Mouse (Mus musculus): ENCODE data around the gene Crebl2.

The Crebl2 gene

GRCm38 (mm10) chr6:134819741-134820140 is 10.2 kb upstream of the Crebl2 start:
- DNase-seq (ENCODE audit: extremely low read depth, low read depth, low spot score) = no peak

GRCm38 (mm10) chr6:134820411-134820810 is 9.5 kb upstream of the Crebl2 start:
- no peak for DNase-seq (ENCODE audit: extremely low read depth, low read depth, low spot score)

GRCm38 (mm10) chr6:134822844-134823243 is 7.1 kb upstream of the Crebl2 start:
- DNase-seq (ENCODE audit: extremely low read depth, low read depth, low spot score) = no peak

DNA sequence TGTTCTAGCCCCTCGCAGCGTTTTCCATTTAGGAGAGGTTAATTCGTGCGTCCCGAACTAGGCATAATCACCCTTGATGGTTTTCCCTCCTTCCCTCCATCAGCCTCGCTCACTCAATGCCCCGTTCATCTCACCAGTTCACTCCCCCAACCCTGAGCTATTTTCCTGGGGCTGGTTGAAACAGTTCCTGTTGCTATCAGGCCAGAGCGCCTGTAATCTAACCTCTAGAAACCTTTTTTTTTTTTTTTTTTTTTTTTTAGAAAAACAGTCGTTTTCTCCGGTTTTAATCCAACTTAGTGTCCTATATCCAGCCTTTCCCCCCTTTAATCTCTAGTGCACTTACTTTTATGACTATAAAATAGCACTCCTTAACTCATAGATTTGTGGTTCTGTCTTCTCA is 822 bp downstream of the Crebl2 start:
- DNase-seq (ENCODE audit: extremely low read depth, low read depth, low spot score) = no peak

DNA sequence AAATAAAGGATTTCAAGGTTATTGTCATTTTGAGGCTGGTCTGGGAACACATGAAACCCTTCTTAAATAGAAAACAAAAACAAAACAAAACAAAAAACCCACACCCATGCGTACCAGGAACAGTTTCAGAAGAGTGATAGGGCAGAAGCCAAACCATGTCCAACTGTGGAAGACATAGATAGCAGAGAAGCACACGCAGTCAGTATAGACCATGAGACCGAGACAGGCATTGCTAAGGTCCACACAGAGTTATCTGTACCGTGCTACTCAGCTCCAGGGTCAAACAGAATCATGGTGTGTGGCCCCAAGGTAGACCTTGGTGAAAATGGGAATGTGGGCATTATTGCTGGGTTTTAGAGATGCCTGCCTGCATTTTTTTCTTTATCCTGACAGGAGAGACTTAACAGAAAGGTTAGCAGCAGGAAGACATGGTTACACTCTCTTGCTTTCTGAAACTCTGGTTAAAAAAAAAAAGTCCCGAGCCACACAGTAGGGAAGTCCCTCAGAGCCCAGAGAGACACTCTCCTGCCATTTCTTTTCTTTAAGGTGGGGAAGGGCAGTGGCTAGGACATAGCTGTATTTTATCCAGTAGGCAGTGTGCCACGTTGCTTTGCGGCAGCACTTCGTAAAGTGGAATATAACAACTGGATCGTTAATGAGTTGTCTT is 4.8 kb downstream of the Crebl2 start:
- DNase-seq (ENCODE audit: extremely low read depth, low read depth, low spot score) = no peak

DNA sequence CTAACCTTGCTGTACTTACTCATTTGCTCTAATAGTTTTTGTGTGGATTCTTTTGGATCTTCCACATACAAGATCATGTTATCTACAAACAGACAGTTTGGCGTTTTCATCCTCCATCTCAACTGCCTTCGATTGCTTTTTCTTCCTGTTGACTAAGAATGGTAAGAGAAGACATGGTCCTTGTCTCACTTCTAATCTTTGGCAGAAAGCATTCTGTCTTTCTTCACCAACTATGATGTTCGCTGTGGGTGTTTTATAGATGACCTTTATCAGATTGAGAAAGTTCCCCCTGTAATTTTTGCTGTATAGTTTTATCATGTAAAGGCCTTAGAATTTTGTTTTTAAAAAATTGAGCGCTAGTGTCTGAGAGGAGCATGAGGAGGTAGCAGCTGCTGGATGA is 8.2 kb downstream of the Crebl2 start:
- DNase-seq (ENCODE audit: extremely low read depth, low read depth, low spot score) = no peak

DNA sequence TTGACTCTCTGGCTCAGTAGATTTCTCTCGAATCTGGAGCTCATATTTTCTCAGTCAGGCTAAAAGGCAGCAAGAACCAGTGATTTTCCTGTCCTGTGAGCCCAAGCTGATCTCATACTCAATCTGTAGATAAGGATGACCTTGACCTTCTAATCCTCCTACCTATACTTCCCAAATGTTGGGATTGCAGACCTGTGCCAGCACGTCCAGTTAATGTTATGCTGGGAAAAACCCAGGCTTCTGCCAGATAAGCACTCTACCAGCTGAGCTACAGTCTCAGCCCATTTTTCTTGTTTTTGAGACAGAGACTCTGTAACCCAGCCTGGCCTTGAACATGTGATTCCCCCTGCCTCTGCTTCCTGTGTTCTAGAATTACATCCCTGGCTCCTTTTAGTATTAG is 10.4 kb downstream of the Crebl2 start:
- no peak for DNase-seq (ENCODE audit: extremely low read depth, low read depth, low spot score)

GRCm38 (mm10) chr6:134845726-134846125 is 15.8 kb downstream of the Crebl2 start:
- no peak for DNase-seq (ENCODE audit: extremely low read depth, low read depth, low spot score)

- DNase-seq (ENCODE audit: extremely low read depth, low read depth, low spot score) = no peak
These were observed 16.4 kb downstream of the Crebl2 start for GRCm38 (mm10) chr6:134846308-134846707.

DNA sequence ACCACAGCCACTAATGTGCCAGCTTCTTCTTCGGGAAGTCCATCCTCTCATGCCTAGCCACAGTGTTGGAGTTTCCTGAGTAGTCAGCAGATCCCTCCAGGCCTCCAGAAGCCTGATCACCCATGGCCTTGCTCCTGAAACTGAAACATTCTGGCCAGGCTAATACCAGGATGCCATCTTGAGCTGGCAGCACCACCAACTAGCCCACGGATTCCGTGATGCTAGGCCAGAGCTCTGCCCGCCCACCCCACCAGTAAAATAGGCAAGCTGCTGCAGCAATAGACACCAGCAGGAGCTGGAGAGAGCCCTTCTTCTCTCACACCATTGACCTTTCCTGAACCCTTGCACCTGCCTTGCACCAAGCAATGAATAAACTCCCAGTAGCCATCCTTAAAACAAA is 17.6 kb downstream of the Crebl2 start:
- no peak for DNase-seq (ENCODE audit: extremely low read depth, low read depth, low spot score)

- DNase-seq (ENCODE audit: extremely low read depth, low read depth, low spot score) = no peak
These were observed 18.4 kb downstream of the Crebl2 start for GRCm38 (mm10) chr6:134848197-134848890.

DNA sequence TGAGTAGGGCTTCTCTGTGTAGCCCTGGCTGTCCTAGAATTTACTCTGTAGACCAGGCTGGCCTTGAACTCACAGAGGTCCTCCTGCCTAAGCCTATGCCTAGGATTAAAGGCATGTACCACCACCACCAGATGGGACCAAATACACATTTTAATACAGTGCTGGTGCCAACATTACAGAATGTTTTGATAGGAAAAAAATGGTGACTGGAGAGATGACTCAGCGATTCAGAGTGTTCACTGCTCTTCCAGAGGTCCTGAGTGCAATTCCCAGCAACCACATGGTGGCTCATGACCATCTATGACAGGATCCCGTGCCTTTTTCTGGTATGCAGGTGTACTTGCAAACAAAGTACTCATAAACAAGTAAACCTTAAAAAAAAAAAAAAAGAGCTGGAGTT is 19.5 kb downstream of the Crebl2 start:
- DNase-seq (ENCODE audit: extremely low read depth, low read depth, low spot score) = no peak

GRCm38 (mm10) chr6:134849985-134850384 is 20.0 kb downstream of the Crebl2 start:
- DNase-seq (ENCODE audit: extremely low read depth, low read depth, low spot score) = no peak

- no peak for DNase-seq (ENCODE audit: extremely low read depth, low read depth, low spot score)
These were observed 24.8 kb downstream of the Crebl2 start for GRCm38 (mm10) chr6:134854782-134855181.

DNA sequence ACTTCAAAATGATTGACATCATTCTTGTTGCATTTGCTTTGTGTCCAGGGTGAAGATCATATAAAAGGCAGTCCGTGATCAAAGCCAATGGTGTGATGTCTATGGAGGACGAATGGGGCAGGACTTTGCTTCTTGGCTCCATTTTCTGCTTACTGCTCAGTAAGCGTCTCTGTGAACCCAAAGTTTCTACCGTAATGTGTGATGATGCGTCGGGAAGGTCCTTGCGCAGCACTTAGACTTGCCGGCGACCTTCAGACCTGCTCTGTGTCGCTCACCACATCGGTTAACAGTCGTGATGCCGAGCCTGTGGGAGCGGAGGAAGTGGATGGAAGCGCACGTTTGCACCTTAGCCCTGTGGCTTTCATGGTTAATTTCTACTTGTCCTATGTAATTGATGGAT is 26.0 kb downstream of the Crebl2 start:
- no peak for DNase-seq (ENCODE audit: extremely low read depth, low read depth, low spot score)

DNA sequence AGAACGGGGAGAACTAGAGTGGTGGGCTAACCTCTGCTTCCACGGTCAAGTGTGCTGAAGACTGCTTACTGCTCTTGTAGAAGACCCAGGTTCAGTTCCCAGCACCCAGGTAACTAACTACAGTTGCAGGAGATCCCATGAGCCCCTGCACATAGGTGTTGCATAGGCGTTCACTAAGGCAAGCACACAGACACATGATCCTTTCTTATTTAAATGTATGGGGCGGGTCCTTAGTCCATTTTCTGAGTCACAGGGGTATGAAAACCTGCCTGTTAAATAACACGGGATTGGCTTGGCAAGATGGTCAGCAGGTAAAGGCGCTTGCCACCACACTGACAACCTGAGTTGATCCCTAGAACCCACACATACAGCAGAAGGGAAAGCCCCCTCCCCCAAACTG is 29.1 kb downstream of the Crebl2 start:
- DNase-seq (ENCODE audit: extremely low read depth, low read depth, low spot score) = no peak

GRCm38 (mm10) chr6:134860275-134860674 is 30.3 kb downstream of the Crebl2 start:
- no peak for DNase-seq (ENCODE audit: extremely low read depth, low read depth, low spot score)

GRCm38 (mm10) chr6:134861386-134861785 is 31.4 kb downstream of the Crebl2 start:
- no peak for DNase-seq (ENCODE audit: extremely low read depth, low read depth, low spot score)

DNA sequence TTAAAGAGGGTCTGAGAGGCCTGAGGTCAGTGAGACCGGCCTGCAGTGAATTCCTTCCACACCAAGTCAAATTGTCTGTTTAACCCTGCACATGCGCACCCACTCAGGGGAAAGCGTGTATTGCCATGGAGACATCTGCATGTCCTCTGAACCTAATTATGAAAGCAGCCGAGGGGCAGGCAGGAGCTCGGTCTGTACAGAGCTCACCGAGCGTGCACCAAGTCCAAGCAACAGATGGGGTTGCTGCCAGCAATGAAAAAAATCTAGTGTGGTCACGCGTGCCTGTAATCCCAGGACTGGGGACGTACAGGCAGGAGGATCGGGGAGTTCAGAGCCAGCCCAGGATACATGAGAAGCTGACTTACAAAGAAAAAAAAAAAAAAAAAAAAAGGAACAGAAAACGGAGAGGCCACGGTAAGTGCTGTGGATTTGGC is 32.7 kb downstream of the Crebl2 start:
- no peak for DNase-seq (ENCODE audit: extremely low read depth, low read depth, low spot score)

- no peak for DNase-seq (ENCODE audit: extremely low read depth, low read depth, low spot score)
These were observed 33.2 kb downstream of the Crebl2 start for GRCm38 (mm10) chr6:134863146-134863545.

GRCm38 (mm10) chr6:134866113-134866512 is 36.2 kb downstream of the Crebl2 start:
- no peak for DNase-seq (ENCODE audit: extremely low read depth, low read depth, low spot score)

DNA sequence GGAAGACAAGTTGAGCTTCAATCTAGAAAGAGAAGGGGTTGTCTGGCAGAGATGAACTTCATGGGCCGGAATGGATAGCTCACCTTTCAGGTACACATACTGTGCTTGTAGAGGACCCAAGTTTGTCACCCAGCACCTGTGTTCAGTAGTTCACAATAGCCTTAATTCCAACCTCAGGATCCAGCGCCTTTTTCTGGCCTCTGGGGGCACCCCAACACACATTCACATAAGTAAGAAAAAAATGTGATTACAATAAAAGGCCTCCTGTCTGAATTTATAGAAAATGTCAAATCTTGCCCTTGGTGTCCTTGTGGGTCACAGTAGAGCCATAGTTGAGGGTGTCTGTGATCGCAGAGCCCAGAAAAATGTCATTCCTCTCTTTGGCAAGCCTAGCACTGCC is 37.4 kb downstream of the Crebl2 start:
- no peak for DNase-seq (ENCODE audit: extremely low read depth, low read depth, low spot score)
